Comparison of ENCODE assay signal across 18 mouse cellular contexts in genomic region chr1:81145576-81145975, GRCm38 (mm10).
"Had no signal": no experiment of that assay in that cellular context is flagged by ENCODE, and none has a peak within 500 bp of the region (broad histone marks: within the 10 kb centered on the region; RNA-seq: fewer than 3 reads in every experiment).

No protein-coding gene starts in this region.

- H3K9ac ChIP-seq: lung, embryonic 14.5 days; midbrain, embryonic 12.5 days; neural tube, embryonic 13.5 days; neural tube, embryonic 15.5 days had no signal

- H3K27me3 ChIP-seq: midbrain, embryonic 12.5 days; neural tube, embryonic 13.5 days; neural tube, embryonic 15.5 days had no signal

- H3K9me3 ChIP-seq: midbrain, embryonic 10.5 days; midbrain, embryonic 12.5 days; neural tube, embryonic 13.5 days; neural tube, embryonic 15.5 days had no signal

- ATAC-seq: midbrain, embryonic 16.5 days had no signal

- H3K4me3 ChIP-seq: midbrain, embryonic 10.5 days; midbrain, embryonic 12.5 days; myocyte; neural tube, embryonic 13.5 days; neural tube, embryonic 15.5 days had no signal

- H3K4me1 ChIP-seq: midbrain, embryonic 10.5 days; midbrain, embryonic 12.5 days; neural tube, embryonic 13.5 days; neural tube, embryonic 15.5 days had no signal

- DNase-seq: lung, embryonic 14.5 days; lung, postnatal 10 days; lung, postnatal 4 days; midbrain, embryonic 14.5 days; retina, postnatal 1 day; right cerebral cortex, adult 18-20 months; right cerebral cortex, postnatal 25 days; right cerebral cortex, postnatal 4 days; spleen, adult 18-20 months; thymus, adult 18-20 months; thymus, postnatal 14 days; thymus, postnatal 36 days had no signal

- H3K27ac ChIP-seq: midbrain, embryonic 10.5 days; midbrain, embryonic 12.5 days; neural tube, embryonic 13.5 days; neural tube, embryonic 15.5 days had no signal

- H3K4me2 ChIP-seq: lung, embryonic 14.5 days; midbrain, embryonic 12.5 days; neural tube, embryonic 13.5 days; neural tube, embryonic 15.5 days had no signal

- H3K36me3 ChIP-seq: midbrain, embryonic 10.5 days; midbrain, embryonic 12.5 days; neural tube, embryonic 13.5 days; neural tube, embryonic 15.5 days had no signal
